Mouse (Mus musculus) liver, embryonic 14.5 days (tissue): ENCODE results near the gene Aacs.

Experiments used
- CTCF ChIP-seq: IDR thresholded peaks from 2 replicates; pipeline ENCODE4 v1.5.1; 2016; ENCODE audit warnings: antibody characterized with exemption, low read depth, control low read depth
- EP300 ChIP-seq: IDR thresholded peaks from 2 replicates; pipeline ENCODE4 v1.6.1; 2016; ENCODE audit warnings: antibody characterized with exemption, low read depth

- TF ChIP-seq CTCF = no peak
- TF ChIP-seq EP300 = no peak
Measured at GRCm38 (mm10) chr5:125476799-125477198, 1.2 kb downstream of the Aacs start.
